Mouse (Mus musculus) stomach, postnatal 0 days (tissue): ENCODE data around the gene Sla2.
"Not testable (repeated sequence)": the region's sequence is repeated elsewhere in the genome, so short reads cannot be mapped to it uniquely, and the experiment has no call there.

ENCODE experiments used
- CTCF ChIP-seq: IDR thresholded peaks from 2 replicates; pipeline ENCODE4 v1.5.1; 2016; ENCODE audit warnings: antibody characterized with exemption, low read depth, mild to moderate bottlenecking, moderate library complexity
- EP300 ChIP-seq: optimal IDR thresholded peaks from 2 replicates; pipeline ENCODE3; 2016; ENCODE audit warnings: antibody characterized with exemption

DNA sequence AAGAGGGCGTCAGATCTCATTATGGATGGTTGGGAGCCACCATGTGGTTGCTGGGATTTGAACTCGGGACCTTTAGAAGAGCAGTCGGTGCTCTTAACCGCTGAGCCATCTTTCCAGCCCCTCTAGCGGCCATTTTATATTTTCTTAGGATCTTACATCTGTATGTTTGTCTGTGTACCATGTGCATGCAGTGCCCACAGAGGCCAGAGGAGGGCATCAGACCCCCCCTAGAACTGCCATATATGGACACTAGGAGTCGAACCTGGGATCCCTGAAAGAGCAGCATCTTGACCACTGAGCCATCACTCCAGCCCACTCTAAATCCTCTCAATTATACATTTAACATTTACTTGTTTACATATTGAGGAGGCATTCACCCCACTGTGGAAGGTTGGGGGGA is 61.9 kb downstream of the Sla2 start:
- peak; percentile 33 for TF ChIP-seq CTCF
- TF ChIP-seq EP300, result not testable (repeated sequence)
